Mouse (Mus musculus) intestine, embryonic 15.5 days (tissue): ENCODE data around the gene Slc39a10. TPM values are rescaled to one million over a fixed set of nuclear protein-coding genes. Genes with fewer than 3 reads are reported as not detected.

ENCODE experiments used
- ATAC-seq: fragments of 200-750 bp; cut with Nextera tagmentation; 2 replicates; pipeline ENCODE4 v1.8.0; 2017; ENCODE audit warnings: moderate TSS enrichment, moderate library complexity
- H3K27ac ChIP-seq: fragments of 300-500 bp; sonication (generic); 2 replicates; pipeline ENCODE4 v1.5.1; 2015; ENCODE audit warnings: mild to moderate bottlenecking, inconsistent platforms
- H3K27me3 ChIP-seq: fragments of 300-500 bp; sonication (generic); replicated peaks from 2 replicates; pipeline ENCODE4 v1.6.1; 2015; ENCODE audit warnings: inconsistent platforms
- H3K36me3 ChIP-seq: fragments of 300-500 bp; sonication (generic); 2 replicates; pipeline ENCODE4 v1.6.1; 2015; ENCODE audit warnings: inconsistent platforms
- H3K4me1 ChIP-seq: fragments of 300-500 bp; sonication (generic); replicated peaks from 2 replicates; pipeline ENCODE4 v1.6.1; 2015; ENCODE audit warnings: inconsistent platforms
- H3K4me2 ChIP-seq: fragments of 300-500 bp; sonication (generic); replicated peaks from 2 replicates; pipeline ENCODE4 v1.6.1; 2015; ENCODE audit warnings: mild to moderate bottlenecking, inconsistent platforms
- H3K4me3 ChIP-seq: fragments of 300-500 bp; sonication (generic); replicated peaks from 2 replicates; pipeline ENCODE4 v1.5.1; 2015; ENCODE audit warnings: inconsistent platforms
- H3K9ac ChIP-seq: fragments of 300-500 bp; sonication (generic); 2 replicates; pipeline ENCODE4 v1.6.1; 2015; ENCODE audit warnings: inconsistent platforms
- H3K9me3 ChIP-seq: fragments of 300-500 bp; sonication (generic); 2 replicates; pipeline ENCODE4 v1.6.1; 2016; ENCODE audit warnings: inconsistent platforms
- WGBS: fragments of 180-500 bp; shearing (Covaris S2); methylation state at CpG from one replicate; pipeline ENCODE4 v1.1.7; 2015; 5-methylcytosine and 5-hydroxymethylcytosine counted together
- polyA plus RNA-seq: library from polyadenylated mRNA; unstranded; fragments of >200 nt; fragmentation: Nextera tagmentation; extraction: Ambion mirVana; gene quantifications from 2 replicates; pipeline ENCODE4 v1.2.1, GENCODE M21; 2015

Slc39a10 gene
- 21.1 and 28.8 TPM in 2 replicates for polyA plus RNA-seq

GRCm38 (mm10) chr1:46892752-46893151, at the start of gene Slc39a10:
TSS of gene Slc39a10 (minus strand) at chr1:46892852.
- Histone ChIP-seq H3K9ac (no peak within 1 kb of the TSS), H3K4me2 (no peak within 1 kb of the TSS), H3K27me3 (no peaks in the 10 kb centered on the region), H3K36me3 (no peaks in the 10 kb centered on the region), H3K4me1 (no peaks in the 10 kb centered on the region), H3K9me3 (no peaks in the 10 kb centered on the region), H3K27ac (no peak within 1 kb of the TSS), H3K4me3 (no peak within 1 kb of the TSS)
- 67% methylated on average over 3 of the region's 3 CpGs for WGBS
- ATAC-seq, result no peak

- H3K27ac ChIP-seq, result no peak overlapping the region
- no peak overlapping the region for H3K4me2 ChIP-seq
- 96% methylated on average over 2 of the region's 2 CpGs for WGBS
- H3K27me3 ChIP-seq, result no peaks in the 10 kb centered on the region
- H3K9ac ChIP-seq, result no peak overlapping the region
- no peaks in the 10 kb centered on the region for H3K36me3 ChIP-seq
- no peak overlapping the region for H3K4me3 ChIP-seq
- H3K4me1 ChIP-seq, result no peaks in the 10 kb centered on the region
- no peak for ATAC-seq
- H3K9me3 ChIP-seq, result no peaks in the 10 kb centered on the region
Measured at GRCm38 (mm10) chr1:46939295-46939694, 46.6 kb upstream of the Slc39a10 start.

GRCm38 (mm10) chr1:46937641-46938040, 45.0 kb upstream of the Slc39a10 start:
- ATAC-seq, result no peak
- Histone ChIP-seq H3K9ac (no peak overlapping the region), H3K36me3 (no peaks in the 10 kb centered on the region), H3K4me1 (no peaks in the 10 kb centered on the region), H3K27ac (no peak overlapping the region), H3K9me3 (no peaks in the 10 kb centered on the region), H3K4me2 (no peak overlapping the region), H3K4me3 (no peak overlapping the region), H3K27me3 (no peaks in the 10 kb centered on the region)
- 83% methylated on average over 2 of the region's 2 CpGs for WGBS

GRCm38 (mm10) chr1:46927104-46927503, 34.5 kb upstream of the Slc39a10 start:
- Histone ChIP-seq H3K27me3 (no peaks in the 10 kb centered on the region), H3K36me3 (no peaks in the 10 kb centered on the region), H3K9ac (no peak overlapping the region), H3K4me3 (no peak overlapping the region), H3K4me2 (no peak overlapping the region), H3K4me1 (no peaks in the 10 kb centered on the region), H3K9me3 (no peaks in the 10 kb centered on the region), H3K27ac (no peak overlapping the region)
- no peak for ATAC-seq

GRCm38 (mm10) chr1:46926239-46926638, 33.6 kb upstream of the Slc39a10 start:
- Histone ChIP-seq H3K9ac (no peak overlapping the region), H3K4me3 (no peak overlapping the region), H3K9me3 (no peaks in the 10 kb centered on the region), H3K36me3 (no peaks in the 10 kb centered on the region), H3K27me3 (no peaks in the 10 kb centered on the region), H3K27ac (no peak overlapping the region), H3K4me1 (no peaks in the 10 kb centered on the region), H3K4me2 (no peak overlapping the region)
- no peak for ATAC-seq
- WGBS, result 70% methylated on average over 3 of the region's 3 CpGs

- Histone ChIP-seq H3K27ac (no peak overlapping the region), H3K4me2 (no peak overlapping the region), H3K9me3 (no peaks in the 10 kb centered on the region), H3K27me3 (no peaks in the 10 kb centered on the region), H3K36me3 (no peaks in the 10 kb centered on the region), H3K9ac (no peak overlapping the region), H3K4me3 (no peak overlapping the region), H3K4me1 (no peaks in the 10 kb centered on the region)
- no peak for ATAC-seq
Measured at GRCm38 (mm10) chr1:46924992-46925391, 32.3 kb upstream of the Slc39a10 start.

- Histone ChIP-seq H3K9ac (no peak overlapping the region), H3K4me1 (no peaks in the 10 kb centered on the region), H3K9me3 (no peaks in the 10 kb centered on the region), H3K36me3 (no peaks in the 10 kb centered on the region), H3K4me3 (no peak overlapping the region), H3K27me3 (no peaks in the 10 kb centered on the region), H3K4me2 (no peak overlapping the region), H3K27ac (no peak overlapping the region)
- WGBS, result 89% methylated on average over 7 of the region's 7 CpGs
- no peak for ATAC-seq
Measured at GRCm38 (mm10) chr1:46922904-46923303, 30.3 kb upstream of the Slc39a10 start.

GRCm38 (mm10) chr1:46921630-46922029, 29.0 kb upstream of the Slc39a10 start:
- H3K36me3 ChIP-seq, result no peaks in the 10 kb centered on the region
- no peak for ATAC-seq
- no peaks in the 10 kb centered on the region for H3K9me3 ChIP-seq
- H3K4me1 ChIP-seq, result no peaks in the 10 kb centered on the region
- no peaks in the 10 kb centered on the region for H3K27me3 ChIP-seq
- no peak overlapping the region for H3K4me3 ChIP-seq
- no peak overlapping the region for H3K9ac ChIP-seq
- H3K4me2 ChIP-seq, result no peak overlapping the region
- no peak overlapping the region for H3K27ac ChIP-seq

GRCm38 (mm10) chr1:46916237-46916636, 23.6 kb upstream of the Slc39a10 start:
- no peaks in the 10 kb centered on the region for H3K36me3 ChIP-seq
- no peaks in the 10 kb centered on the region for H3K4me1 ChIP-seq
- H3K27ac ChIP-seq, result no peak overlapping the region
- no peaks in the 10 kb centered on the region for H3K9me3 ChIP-seq
- no peak overlapping the region for H3K4me2 ChIP-seq
- no peak for ATAC-seq
- H3K9ac ChIP-seq, result no peak overlapping the region
- H3K4me3 ChIP-seq, result no peak overlapping the region
- H3K27me3 ChIP-seq, result no peaks in the 10 kb centered on the region

- Histone ChIP-seq H3K4me2 (no peak overlapping the region), H3K27ac (no peak overlapping the region), H3K36me3 (no peaks in the 10 kb centered on the region), H3K4me1 (no peaks in the 10 kb centered on the region), H3K27me3 (no peaks in the 10 kb centered on the region), H3K9ac (no peak overlapping the region), H3K4me3 (no peak overlapping the region), H3K9me3 (no peaks in the 10 kb centered on the region)
- no peak for ATAC-seq
- 52% methylated on average over 1 of the region's 1 CpGs for WGBS
Measured at GRCm38 (mm10) chr1:46914349-46914748, 21.7 kb upstream of the Slc39a10 start.

GRCm38 (mm10) chr1:46912506-46913156, 20.0 kb upstream of the Slc39a10 start:
- Histone ChIP-seq H3K36me3 (no peaks in the 10 kb centered on the region), H3K4me3 (no peak overlapping the region)
- no peak for ATAC-seq

GRCm38 (mm10) chr1:46910154-46910553, 17.5 kb upstream of the Slc39a10 start:
- Histone ChIP-seq H3K9ac (no peak overlapping the region), H3K27ac (no peak overlapping the region), H3K4me1 (no peaks in the 10 kb centered on the region), H3K4me3 (no peak overlapping the region), H3K36me3 (no peaks in the 10 kb centered on the region), H3K27me3 (no peaks in the 10 kb centered on the region), H3K9me3 (no peaks in the 10 kb centered on the region), H3K4me2 (no peak overlapping the region)
- 84% methylated on average over 3 of the region's 3 CpGs for WGBS
- no peak for ATAC-seq

More at GRCm38 (mm10) chr1:46912506-46913156, 20.0 kb upstream of the Slc39a10 start:
- no peak overlapping the region for H3K9ac ChIP-seq
- no peak overlapping the region for H3K27ac ChIP-seq
- H3K9me3 ChIP-seq, result no peaks in the 10 kb centered on the region
- H3K4me1 ChIP-seq, result no peaks in the 10 kb centered on the region
- 85% methylated on average over 1 of the region's 1 CpGs for WGBS
- no peaks in the 10 kb centered on the region for H3K27me3 ChIP-seq
- no peak overlapping the region for H3K4me2 ChIP-seq

- Histone ChIP-seq H3K9ac (no peak overlapping the region), H3K4me2 (no peak overlapping the region), H3K4me3 (no peak overlapping the region), H3K4me1 (no peaks in the 10 kb centered on the region), H3K9me3 (no peaks in the 10 kb centered on the region), H3K27me3 (no peaks in the 10 kb centered on the region), H3K27ac (no peak overlapping the region), H3K36me3 (no peaks in the 10 kb centered on the region)
- 77% methylated on average over 5 of the region's 5 CpGs for WGBS
- no peak for ATAC-seq
Measured at GRCm38 (mm10) chr1:46905706-46906105, 13.1 kb upstream of the Slc39a10 start.
